Mouse (Mus musculus) liver, embryonic 14.5 days (tissue): ENCODE results near the gene Nebl.

Experiments used
- CTCF ChIP-seq: IDR thresholded peaks from 2 replicates; pipeline ENCODE4 v1.5.1; 2016; ENCODE audit warnings: antibody characterized with exemption, low read depth, control low read depth
- EP300 ChIP-seq: IDR thresholded peaks from 2 replicates; pipeline ENCODE4 v1.6.1; 2016; ENCODE audit warnings: antibody characterized with exemption, low read depth

DNA sequence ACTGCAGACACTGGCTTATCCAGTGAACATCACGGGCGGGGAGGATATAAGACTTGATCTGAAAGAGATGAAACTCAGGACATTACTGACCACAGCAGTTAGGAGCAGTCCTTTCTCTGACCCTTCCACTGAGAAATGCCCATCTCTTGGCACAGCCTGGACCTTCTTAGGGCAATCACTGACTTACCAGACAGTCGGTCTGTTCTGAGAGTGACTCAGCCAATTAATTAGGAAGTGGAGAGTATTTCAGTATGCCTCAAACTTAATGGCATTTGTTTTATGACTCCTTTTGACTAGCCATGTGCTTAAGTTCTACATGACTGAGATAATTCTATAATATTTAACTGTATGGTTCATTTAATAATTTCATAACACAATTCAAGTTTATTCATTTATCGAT, 341.9 kb downstream of the Nebl start:
- TF ChIP-seq CTCF = no peak
- TF ChIP-seq EP300 = no peak
